Mouse (Mus musculus): ENCODE measurements at regions not wholly inside any gene's neighbourhood (a gene's known extent, or its start where the extent isn't known, plus 50 kb on each side); places are given as distances from the start of the nearest gene placed in this dataset.

DNA sequence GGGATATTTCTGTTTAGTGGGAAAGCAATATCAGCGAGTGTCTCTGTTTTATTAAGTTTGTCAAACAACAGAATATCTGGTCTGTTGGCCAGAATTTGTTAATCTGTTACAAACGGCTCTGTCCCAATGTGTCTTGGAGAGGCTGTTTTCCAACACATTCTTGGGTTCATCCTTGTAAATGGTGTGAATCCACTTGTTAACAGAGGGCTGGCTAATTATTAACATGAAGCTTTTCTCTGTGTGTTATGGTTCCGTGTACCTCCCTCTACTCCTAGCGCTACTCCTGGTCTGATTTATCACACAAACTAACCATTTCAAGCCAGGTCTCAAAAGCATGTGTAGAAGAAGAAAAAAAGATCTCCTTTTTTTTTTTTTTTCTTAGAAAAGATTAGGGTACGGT is 60.4 kb downstream of the Pou3f3 start:
- H3K4me1 ChIP-seq (ENCODE audit: control insufficient read depth, insufficient read depth, low read length), result no peaks in the 10 kb centered on the region
- H3K4me2 ChIP-seq (ENCODE audit: low read depth, severe bottlenecking), result no peak overlapping the region
- WGBS, result 83% methylated on average over 5 of the region's 5 CpGs
- DNase-seq (ENCODE audit: low spot score) (no peak), ATAC-seq (ENCODE audit: insufficient number of reproducible peaks, low FRiP score, low TSS enrichment, low read depth) (no peak)
- H3K9ac ChIP-seq (ENCODE audit: low read length), result no peak overlapping the region
- H3K27ac ChIP-seq (replicated peaks; ENCODE audit: low read depth, low read length), result no peak overlapping the region
- no peaks in the 10 kb centered on the region for H3K27me3 ChIP-seq (ENCODE audit: control insufficient read depth, insufficient read depth, low read length)
- no peaks in the 10 kb centered on the region for H3K9me3 ChIP-seq (ENCODE audit: control insufficient read depth, low read length)
- H3K4me3 ChIP-seq (ENCODE audit: low read depth, low read length), result no peak overlapping the region
- no peaks in the 10 kb centered on the region for H3K36me3 ChIP-seq (ENCODE audit: control insufficient read depth, insufficient read depth, low read length)

DNA sequence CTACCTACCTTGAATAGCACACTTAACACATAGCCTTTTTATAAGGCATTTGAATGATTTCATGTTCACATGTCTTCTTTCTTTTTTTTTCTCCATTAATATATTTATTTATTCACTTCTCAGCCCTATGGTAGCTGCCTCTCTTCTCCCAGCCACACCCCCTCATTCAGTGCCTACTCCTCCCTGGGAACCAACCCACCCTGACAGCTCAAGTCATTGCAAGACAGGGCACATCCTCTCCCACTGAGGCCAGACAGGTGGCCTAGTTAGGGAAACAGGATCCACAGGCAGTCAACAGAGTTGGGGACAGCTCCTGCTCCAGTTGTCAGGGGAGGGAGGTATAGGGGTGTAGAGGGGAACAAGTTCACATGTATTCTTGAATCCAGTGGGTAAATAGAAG is 60.9 kb downstream of the Pou3f3 start:
- Histone ChIP-seq H3K36me3 (ENCODE audit: control insufficient read depth, insufficient read depth, low read length) (no peaks in the 10 kb centered on the region), H3K4me3 (ENCODE audit: low read depth, low read length) (no peak overlapping the region), H3K4me2 (ENCODE audit: low read depth, severe bottlenecking) (no peak overlapping the region), H3K27ac (replicated peaks; ENCODE audit: low read depth, low read length) (no peak overlapping the region), H3K27me3 (ENCODE audit: control insufficient read depth, insufficient read depth, low read length) (no peaks in the 10 kb centered on the region), H3K9ac (ENCODE audit: low read length) (no peak overlapping the region), H3K4me1 (ENCODE audit: control insufficient read depth, insufficient read depth, low read length) (no peaks in the 10 kb centered on the region), H3K9me3 (ENCODE audit: control insufficient read depth, low read length) (no peaks in the 10 kb centered on the region)
- 0 out of 2 replicates have a peak, but pooled peaks have one; percentile 26 for ATAC-seq (ENCODE audit: insufficient number of reproducible peaks, low FRiP score, low TSS enrichment, low read depth)
- DNase-seq (ENCODE audit: low spot score), result no peak

DNA sequence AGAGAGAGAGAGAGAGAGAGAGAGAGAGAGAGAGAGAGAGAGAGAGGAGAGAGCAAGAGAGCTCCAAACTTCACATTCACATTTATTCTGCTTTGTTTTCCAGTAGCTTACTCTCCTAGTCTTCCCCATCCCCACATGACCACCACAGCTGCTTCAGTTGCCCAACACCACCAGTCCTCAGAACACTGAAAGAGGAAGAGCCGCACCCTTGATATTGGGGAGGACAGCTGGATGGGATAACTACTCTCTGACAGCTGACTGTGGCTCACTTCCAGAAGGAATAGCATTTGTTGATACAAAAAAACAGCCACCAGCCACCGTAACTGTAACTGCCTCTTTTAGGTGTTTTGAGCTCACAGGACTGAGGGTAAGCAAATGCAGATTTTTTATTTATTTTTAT is 67.9 kb downstream of the Pou3f3 start:
- whole genome bisulfite sequencing, result 93% methylated on average over 2 of the region's 2 CpGs
- ATAC-seq (ENCODE audit: insufficient number of reproducible peaks, low FRiP score, low TSS enrichment, low read depth) (no peak), DNase-seq (ENCODE audit: low spot score) (no peak)
- no peaks in the 10 kb centered on the region for H3K36me3 ChIP-seq (ENCODE audit: control insufficient read depth, insufficient read depth, low read length)
- H3K9ac ChIP-seq (ENCODE audit: low read length), result no peak overlapping the region
- H3K4me1 ChIP-seq (ENCODE audit: control insufficient read depth, insufficient read depth, low read length), result no peaks in the 10 kb centered on the region
- H3K27ac ChIP-seq (replicated peaks; ENCODE audit: low read depth, low read length), result no peak overlapping the region
- no peaks in the 10 kb centered on the region for H3K27me3 ChIP-seq (ENCODE audit: control insufficient read depth, insufficient read depth, low read length)
- no peak overlapping the region for H3K4me3 ChIP-seq (ENCODE audit: low read depth, low read length)
- no peak overlapping the region for H3K4me2 ChIP-seq (ENCODE audit: low read depth, severe bottlenecking)
- no peaks in the 10 kb centered on the region for H3K9me3 ChIP-seq (ENCODE audit: control insufficient read depth, low read length)

DNA sequence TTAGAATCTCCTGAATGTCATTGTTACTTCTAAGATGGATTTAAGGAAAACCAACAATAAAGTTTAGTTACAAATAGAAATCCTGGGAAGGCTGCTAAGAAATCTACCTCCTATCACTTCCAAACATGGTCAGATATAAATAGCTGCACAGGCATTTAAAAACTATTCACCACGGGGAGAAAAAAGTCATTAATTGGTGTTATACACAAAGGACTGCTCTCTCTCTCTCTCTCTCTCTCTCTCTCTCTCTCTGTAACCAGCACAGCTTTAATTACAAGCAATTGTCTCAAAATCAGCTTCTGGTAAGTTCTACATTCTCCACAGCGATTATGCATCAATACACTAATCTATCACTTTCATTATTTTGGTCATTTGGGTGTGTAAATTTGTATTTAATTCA is 68.5 kb downstream of the Pou3f3 start:
- Histone ChIP-seq H3K4me3 (ENCODE audit: low read depth, low read length) (no peak overlapping the region), H3K36me3 (ENCODE audit: control insufficient read depth, insufficient read depth, low read length) (no peaks in the 10 kb centered on the region), H3K9me3 (ENCODE audit: control insufficient read depth, low read length) (no peaks in the 10 kb centered on the region), H3K27ac (replicated peaks; ENCODE audit: low read depth, low read length) (no peak overlapping the region), H3K4me2 (ENCODE audit: low read depth, severe bottlenecking) (no peak overlapping the region), H3K9ac (ENCODE audit: low read length) (no peak overlapping the region), H3K4me1 (ENCODE audit: control insufficient read depth, insufficient read depth, low read length) (no peaks in the 10 kb centered on the region), H3K27me3 (ENCODE audit: control insufficient read depth, insufficient read depth, low read length) (no peaks in the 10 kb centered on the region)
- WGBS, result 77% methylated on average over 2 of the region's 2 CpGs
- no peak for DNase-seq (ENCODE audit: low spot score)
- no peak for ATAC-seq (ENCODE audit: insufficient number of reproducible peaks, low FRiP score, low TSS enrichment, low read depth)

DNA sequence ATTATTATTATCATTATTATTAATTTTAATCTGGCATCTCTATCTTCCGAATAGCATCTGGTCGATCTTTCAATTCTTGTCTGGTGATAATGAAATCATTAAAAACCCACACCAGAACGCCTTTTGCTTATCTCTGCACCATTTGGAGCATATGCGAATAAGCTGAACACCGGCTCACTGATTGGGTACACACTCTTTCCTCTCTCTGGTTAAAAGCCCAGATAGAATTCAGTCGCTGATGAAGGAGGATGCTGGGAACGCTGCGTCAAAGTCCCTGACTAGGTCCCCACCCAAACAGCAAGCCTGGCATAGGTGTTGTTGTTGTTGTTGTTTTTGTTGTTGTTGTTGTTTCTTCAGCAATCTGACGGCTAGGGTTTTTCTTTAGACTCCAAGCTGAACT is 74.5 kb downstream of the Pou3f3 start:
- Histone ChIP-seq H3K9ac (ENCODE audit: low read length) (no peak overlapping the region), H3K36me3 (ENCODE audit: control insufficient read depth, insufficient read depth, low read length) (no peaks in the 10 kb centered on the region), H3K9me3 (ENCODE audit: control insufficient read depth, low read length) (no peaks in the 10 kb centered on the region), H3K4me3 (ENCODE audit: low read depth, low read length) (no peak overlapping the region), H3K27me3 (ENCODE audit: control insufficient read depth, insufficient read depth, low read length) (no peaks in the 10 kb centered on the region), H3K4me1 (ENCODE audit: control insufficient read depth, insufficient read depth, low read length) (0 out of 2 replicates have a peak, but pooled peaks cover 6% of the 10 kb centered on the region), H3K27ac (replicated peaks; ENCODE audit: low read depth, low read length) (no peak overlapping the region), H3K4me2 (ENCODE audit: low read depth, severe bottlenecking) (no peak overlapping the region)
- no peak for DNase-seq (ENCODE audit: low spot score)
- ATAC-seq (ENCODE audit: insufficient number of reproducible peaks, low FRiP score, low TSS enrichment, low read depth), result no peak
- 81% methylated on average over 9 of the region's 9 CpGs for WGBS

DNA sequence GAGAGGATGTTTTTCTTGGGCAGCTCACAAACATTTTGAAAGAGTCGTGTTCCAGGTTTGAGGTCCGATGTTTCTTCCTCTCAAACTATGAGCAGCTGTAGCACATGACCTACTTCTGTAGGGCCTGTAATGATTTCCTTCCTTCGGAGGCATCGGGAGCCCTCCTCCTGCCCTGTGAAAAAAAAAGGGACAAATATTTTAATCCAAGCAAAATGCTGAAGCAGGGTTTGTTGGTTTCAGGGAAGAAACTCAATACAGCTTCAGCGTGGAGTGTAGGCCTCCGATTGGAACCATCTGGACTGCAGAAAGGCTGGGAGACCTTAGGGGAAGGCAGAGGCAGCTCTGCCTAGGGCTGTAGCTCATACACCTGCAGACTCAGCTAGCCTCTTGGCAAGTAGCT is 76.4 kb downstream of the Pou3f3 start:
- peak; percentile 62; the same call in 1 of the 2 replicates for ATAC-seq (ENCODE audit: insufficient number of reproducible peaks, low FRiP score, low TSS enrichment, low read depth)
- H3K36me3 ChIP-seq (ENCODE audit: control insufficient read depth, insufficient read depth, low read length), result no peaks in the 10 kb centered on the region
- no peaks in the 10 kb centered on the region for H3K27me3 ChIP-seq (ENCODE audit: control insufficient read depth, insufficient read depth, low read length)
- 0 out of 2 replicates have a peak, but pooled peaks cover 6% of the 10 kb centered on the region for H3K4me1 ChIP-seq (ENCODE audit: control insufficient read depth, insufficient read depth, low read length)
- H3K4me3 ChIP-seq (ENCODE audit: low read depth, low read length), result no peak overlapping the region
- peak overlapping the region; percentile 8; the same call in 1 of the 2 replicates for H3K4me2 ChIP-seq (ENCODE audit: low read depth, severe bottlenecking)
- H3K9ac ChIP-seq (ENCODE audit: low read length), result no peak overlapping the region
- H3K27ac ChIP-seq (replicated peaks; ENCODE audit: low read depth, low read length), result no peak overlapping the region
- peak; percentile 60 for DNase-seq (ENCODE audit: low spot score)
- WGBS, result 15% methylated on average over 6 of the region's 6 CpGs
- no peaks in the 10 kb centered on the region for H3K9me3 ChIP-seq (ENCODE audit: control insufficient read depth, low read length)

DNA sequence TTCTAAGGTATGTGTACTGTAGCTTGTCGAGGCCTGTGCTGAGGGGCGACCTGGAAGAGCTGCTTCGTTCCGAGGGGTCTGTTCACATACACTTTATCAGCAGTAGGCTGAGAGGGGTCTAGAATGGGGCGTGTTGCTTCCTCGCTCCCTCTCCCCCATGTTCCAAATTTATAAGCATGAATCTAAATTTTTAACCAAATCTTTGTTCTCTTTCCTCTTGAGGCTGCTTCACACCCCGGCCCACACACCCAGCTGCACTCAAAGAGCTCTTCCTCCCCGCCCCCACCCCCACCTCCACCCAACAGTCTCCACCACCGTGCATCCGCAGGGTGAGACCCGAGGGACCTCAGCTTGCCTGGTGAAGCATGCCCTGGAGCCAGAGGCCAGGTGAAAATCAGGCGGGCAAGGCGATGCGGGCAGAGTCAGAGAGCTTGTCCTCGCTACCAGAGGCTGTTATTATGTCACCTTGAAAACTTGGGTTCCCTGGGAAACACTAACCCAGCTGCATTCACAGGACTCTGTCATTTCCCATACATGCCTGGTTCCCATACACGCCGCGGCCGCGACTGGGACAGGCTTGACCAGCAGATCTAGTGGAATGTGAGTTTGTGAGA is 77.1 kb upstream of the Mrps9 start:
- Histone ChIP-seq H3K36me3 (ENCODE audit: control insufficient read depth, insufficient read depth, low read length) (no peaks in the 10 kb centered on the region), H3K4me3 (ENCODE audit: low read depth, low read length) (no peak overlapping the region), H3K4me2 (ENCODE audit: low read depth, severe bottlenecking) (no peak overlapping the region), H3K9me3 (ENCODE audit: control insufficient read depth, low read length) (no peaks in the 10 kb centered on the region), H3K27ac (replicated peaks; ENCODE audit: low read depth, low read length) (no peak overlapping the region), H3K27me3 (ENCODE audit: control insufficient read depth, insufficient read depth, low read length) (no peaks in the 10 kb centered on the region), H3K4me1 (ENCODE audit: control insufficient read depth, insufficient read depth, low read length) (0 out of 2 replicates have a peak, but pooled peaks cover 6% of the 10 kb centered on the region), H3K9ac (ENCODE audit: low read length) (no peak overlapping the region)
- DNase-seq (ENCODE audit: low spot score) (peak; percentile 21), ATAC-seq (ENCODE audit: insufficient number of reproducible peaks, low FRiP score, low TSS enrichment, low read depth) (no peak)
- WGBS, result 65% methylated on average over 19 of the region's 20 CpGs

DNA sequence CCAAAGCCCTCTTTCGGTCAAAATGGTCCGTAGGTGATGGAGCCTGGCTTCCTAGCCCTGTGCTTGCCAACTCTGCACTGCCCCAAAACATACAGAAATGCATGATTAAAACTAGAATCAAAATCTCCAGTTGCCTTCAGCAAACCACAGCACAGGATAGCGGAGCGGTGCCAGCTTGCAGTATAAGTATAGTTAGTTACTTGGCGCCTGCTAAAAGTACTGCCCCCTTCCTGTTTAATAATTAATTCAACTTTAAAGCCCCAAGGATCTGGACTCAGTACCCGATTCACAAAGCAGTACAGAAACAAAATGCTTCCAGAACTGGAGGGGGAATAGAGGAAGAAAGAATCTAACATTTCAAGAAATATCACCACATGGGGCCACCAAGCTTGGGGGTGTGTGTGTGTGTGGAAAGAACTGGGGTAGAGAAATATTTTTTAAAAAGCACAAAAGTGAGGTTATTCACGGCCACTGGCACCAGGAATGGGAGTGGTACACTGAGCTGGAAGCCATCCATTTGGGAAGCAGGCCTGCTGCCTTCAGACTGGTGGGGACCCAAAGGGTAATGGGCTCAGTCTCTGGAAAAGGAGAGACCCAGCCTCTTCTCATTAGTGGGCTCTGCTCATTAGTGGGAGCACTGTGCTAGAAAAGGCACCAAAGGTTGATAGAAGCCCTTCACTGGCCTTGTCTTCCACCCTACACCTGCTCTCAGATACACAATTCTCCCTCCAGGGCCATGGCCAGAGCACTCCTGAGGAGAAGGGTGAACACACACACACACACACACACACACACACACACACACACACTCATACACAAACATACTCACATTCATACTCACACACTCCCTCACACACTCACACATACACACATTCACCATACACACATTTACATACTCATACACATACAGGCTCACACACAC is 75.8 kb upstream of the Mrps9 start:
- no peak for ATAC-seq (ENCODE audit: insufficient number of reproducible peaks, low FRiP score, low TSS enrichment, low read depth)
- H3K4me1 ChIP-seq (ENCODE audit: control insufficient read depth, insufficient read depth, low read length), result 0 out of 2 replicates have a peak, but pooled peaks cover 6% of the 10 kb centered on the region
- WGBS, result 82% methylated on average over 7 of the region's 7 CpGs

More for the DNA sequence above, 75.8 kb upstream of the Mrps9 start:
- DNase-seq (ENCODE audit: low spot score), result no peak
- no peak overlapping the region for H3K4me2 ChIP-seq (ENCODE audit: low read depth, severe bottlenecking)
- no peaks in the 10 kb centered on the region for H3K36me3 ChIP-seq (ENCODE audit: control insufficient read depth, insufficient read depth, low read length)
- no peaks in the 10 kb centered on the region for H3K9me3 ChIP-seq (ENCODE audit: control insufficient read depth, low read length)
- no peak overlapping the region for H3K27ac ChIP-seq (replicated peaks; ENCODE audit: low read depth, low read length)
- H3K27me3 ChIP-seq (ENCODE audit: control insufficient read depth, insufficient read depth, low read length), result no peaks in the 10 kb centered on the region
- H3K4me3 ChIP-seq (ENCODE audit: low read depth, low read length), result no peak overlapping the region
- H3K9ac ChIP-seq (ENCODE audit: low read length), result no peak overlapping the region
